Mouse (Mus musculus) fibroblast of lung, adult 2 months (primary cell): Measurements from ENCODE around the gene 9130204L05Rik.

Source experiments
- DNase-seq: peaks from one replicate; pipeline ENCODE4 v3.0.0-alpha.2; 2011; ENCODE audit warnings: low read depth

Gene 9130204L05Rik

GRCm38 (mm10) chr3:91090703-91091102 is at the start of gene 9130204L05Rik:
TSS of gene 9130204L05Rik (minus strand) at chr3:91090803.
- no peak for DNase-seq

DNA sequence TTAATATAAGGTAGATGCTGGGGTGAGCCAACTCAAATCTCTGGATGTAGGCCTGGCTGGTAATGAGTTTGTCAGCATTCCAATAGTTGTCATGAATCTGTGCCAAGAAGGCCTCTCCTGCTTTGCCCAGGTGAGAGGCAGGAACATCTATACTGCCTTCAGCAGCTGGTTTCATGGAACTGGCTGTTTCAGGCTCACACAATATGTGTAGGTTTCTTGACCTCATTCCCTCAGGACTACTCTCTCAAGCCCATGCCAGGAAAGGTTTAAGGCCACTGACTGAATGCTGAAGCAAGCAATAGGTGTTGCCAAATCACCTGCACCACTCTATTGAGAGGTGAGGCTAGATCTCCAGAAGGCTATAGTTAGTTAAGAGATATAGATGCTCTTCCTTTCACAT is 18.1 kb upstream of the 9130204L05Rik start:
- no peak for DNase-seq

DNA sequence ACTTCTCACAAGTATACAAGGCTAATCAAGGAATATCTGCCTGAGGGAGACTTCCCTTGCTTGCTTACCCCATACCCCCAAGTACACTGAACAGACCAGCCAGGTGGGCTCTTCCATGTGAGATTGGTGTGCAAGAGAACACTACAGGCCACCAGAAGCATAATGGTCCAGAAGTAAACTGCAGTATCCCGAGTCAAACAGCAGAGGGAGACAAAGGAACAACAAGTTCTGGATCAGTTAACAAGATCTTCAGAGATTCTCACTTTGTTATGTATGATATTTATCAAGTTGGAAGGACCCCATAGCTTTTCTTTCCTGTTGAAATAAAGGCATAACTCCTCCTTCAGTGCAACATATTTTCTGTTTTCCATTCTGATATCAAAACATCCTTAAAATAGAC is 31.4 kb downstream of the 9130204L05Rik start:
- DNase-seq, result no peak

DNA sequence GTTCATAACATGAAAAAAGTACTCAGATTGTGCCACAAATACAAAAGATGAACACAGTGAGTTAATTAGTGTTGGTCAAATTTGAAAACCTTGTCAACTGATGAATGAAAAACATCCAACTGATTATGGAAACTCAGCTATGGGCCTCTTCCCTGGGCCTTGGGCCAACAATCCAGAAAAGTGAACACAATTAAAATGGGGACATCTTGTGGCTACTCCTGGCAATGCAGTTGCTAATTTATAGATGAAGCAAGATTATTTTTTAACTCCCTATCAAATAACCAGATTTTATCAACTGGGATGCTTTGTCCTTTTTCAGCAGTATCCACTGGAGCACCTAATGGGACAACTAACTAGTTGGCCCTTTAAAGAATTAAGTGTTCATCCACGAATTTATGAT is 37.9 kb downstream of the 9130204L05Rik start:
- DNase-seq, result no peak
